In the genomic region with DNA sequence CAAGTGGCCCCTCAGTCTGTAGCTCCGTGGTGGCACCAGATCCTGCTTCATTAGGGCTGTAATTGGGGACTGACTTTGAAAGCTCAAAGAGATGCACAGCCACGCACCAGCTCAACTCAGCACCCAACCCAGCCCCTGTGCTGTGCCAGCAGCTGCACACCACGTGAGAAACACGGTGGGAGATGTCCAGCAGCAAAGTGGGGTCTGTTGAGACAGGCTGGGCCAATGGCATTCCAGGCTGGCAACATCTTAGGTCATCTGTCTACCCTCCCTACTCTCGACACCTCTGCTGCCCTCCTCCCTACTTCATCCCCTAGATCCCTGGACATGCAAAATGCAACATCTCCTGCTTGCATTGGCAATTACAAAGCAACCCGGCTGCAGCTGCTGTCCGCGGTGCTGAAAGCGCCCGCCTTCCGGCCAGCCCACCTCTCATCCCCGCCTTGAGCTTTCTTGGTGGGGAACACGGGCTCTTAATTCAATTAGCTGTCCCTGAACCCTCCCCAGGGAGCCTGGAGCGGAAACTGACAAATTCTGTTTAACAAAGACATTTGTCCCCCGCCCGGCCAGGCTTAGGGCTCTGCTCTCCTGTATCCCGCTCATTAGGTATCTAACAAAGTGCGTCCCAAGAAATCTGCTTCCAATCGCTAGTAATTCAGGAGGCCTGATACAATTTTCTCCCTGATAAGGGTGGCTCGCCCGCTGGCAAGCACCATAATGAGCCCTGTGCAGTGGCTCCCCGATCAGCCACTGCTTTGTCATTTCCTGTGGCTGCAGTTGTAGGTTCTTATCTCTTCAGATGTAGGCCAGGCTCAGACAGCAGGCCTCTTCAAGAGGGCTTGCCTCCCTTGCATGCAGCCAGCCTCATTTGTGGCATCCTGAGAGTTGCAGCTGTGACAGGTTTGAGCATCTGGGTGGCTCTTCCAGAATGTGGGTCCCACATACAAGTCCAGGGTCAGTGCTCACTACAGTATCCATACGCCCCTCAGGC, we compare ENCODE assay signal across 11 mouse cellular contexts. TPM values are rescaled to one million over a fixed set of nuclear protein-coding genes. Genes with fewer than 3 reads are reported as not detected.
DNase-seq lines count a peak whose midpoint lies in the region; ATAC-seq lines count a peak whose summit lies in the region.
"Had no signal": no experiment of that assay in that cellular context is flagged by ENCODE, and none has a peak within 500 bp of the region (broad histone marks: within the 10 kb centered on the region; RNA-seq: fewer than 3 reads in every experiment).

No protein-coding gene starts in this region.

- no peak for ATAC-seq in CD4-positive, CD25-positive, alpha-beta regulatory T cell, adult 4 months

- H3K36me3 ChIP-seq in hindbrain, embryonic 10.5 days, result no peaks in the 10 kb centered on the region
- H3K36me3 ChIP-seq: lung, embryonic 15.5 days had no signal

- H3K9me3 ChIP-seq in hindbrain, embryonic 10.5 days, result no peaks in the 10 kb centered on the region
- H3K9me3 ChIP-seq: lung, embryonic 15.5 days had no signal

- WGBS in hindbrain, embryonic 10.5 days, result 8% methylated on average over 23 of the region's 23 CpGs

- H3K27me3 ChIP-seq in hindbrain, embryonic 10.5 days (ENCODE audit: insufficient read depth, poor library complexity, severe bottlenecking), result peaks cover 23% of the 10 kb centered on the region

- peak; percentile 36 for DNase-seq in CD4-positive, CD25-positive, alpha-beta regulatory T cell, adult 2 months (ENCODE audit: low read depth, low spot score)
- peak; percentile 61 for DNase-seq in urinary bladder, postnatal 14 days (ENCODE audit: low spot score)
- DNase-seq in urinary bladder, adult 2 months (ENCODE audit: low spot score), result no peak
- peak; percentile 83 for DNase-seq in hindbrain, embryonic 10.5 days (ENCODE audit: low spot score)
- peak; percentile 70 for DNase-seq in lung, postnatal 14 days
- DNase-seq in retina, postnatal 1 day, result peak; percentile 83
- no peak for DNase-seq in left cerebral cortex, adult 18-20 months (ENCODE audit: low spot score in 2 of 2)

- peak overlapping the region; percentile 62 for H3K27ac ChIP-seq in hindbrain, embryonic 10.5 days
- H3K27ac ChIP-seq: lung, embryonic 15.5 days had no signal

- no peak overlapping the region for H3K4me3 ChIP-seq in hindbrain, embryonic 10.5 days
- H3K4me3 ChIP-seq: erythroblast, embryonic 14.5 days; lung, embryonic 15.5 days had no signal

- H3K4me1 ChIP-seq in hindbrain, embryonic 10.5 days (replicated peaks), result peaks cover 47% of the 10 kb centered on the region
- H3K4me1 ChIP-seq: lung, embryonic 15.5 days had no signal

RNA-seq across cellular contexts. Expression of a gene that starts 2.6 kb away (rescaled TPM):
- 1 to 10 TPM; 3.8 to 7.2 TPM for polyA plus RNA-seq in CD4-positive, CD25-positive, alpha-beta regulatory T cell, adult 4 months (2017; shearing (Covaris generic))
- polyA plus RNA-seq in urinary bladder, adult 2 months (2012; rRNA removed), result 0.50 and 0.63 TPM in 2 replicates
- 11.2 and 15.8 TPM in 2 replicates for polyA plus RNA-seq in hindbrain, embryonic 10.5 days (2016; fragmentation: Nextera tagmentation; extraction: Ambion mirVana)
- total RNA-seq in left cerebral cortex, adult 18-20 months (2021), result 10 to 100 TPM in 1 of 2 experiments, 1 to 10 TPM in 1; 7.8 to 10.3 TPM
- polyA plus RNA-seq: erythroblast, embryonic 14.5 days had no signal

RNA-seq across cellular contexts. Expression of a gene that starts 54.8 kb away (rescaled TPM):
- polyA plus RNA-seq in CD4-positive, CD25-positive, alpha-beta regulatory T cell, adult 4 months (2017; shearing (Covaris generic)), result not detected
- polyA plus RNA-seq in urinary bladder, adult 2 months (2012; rRNA removed), result 0.36 and 0.37 TPM in 2 replicates
- not detected in 2 replicates for polyA plus RNA-seq in hindbrain, embryonic 10.5 days (2016; fragmentation: Nextera tagmentation; extraction: Ambion mirVana)
- total RNA-seq in left cerebral cortex, adult 18-20 months (2021), result 1 to 10 TPM; 1.8 to 2.7 TPM

RNA-seq across cellular contexts. Expression of a gene that starts 57.7 kb away (rescaled TPM):
- not detected for polyA plus RNA-seq in CD4-positive, CD25-positive, alpha-beta regulatory T cell, adult 4 months (2017; shearing (Covaris generic))
- polyA plus RNA-seq in urinary bladder, adult 2 months (2012; rRNA removed), result 0.06 and 0.09 TPM in 2 replicates
- 0.90 and 0.99 TPM in 2 replicates for polyA plus RNA-seq in hindbrain, embryonic 10.5 days (2016; fragmentation: Nextera tagmentation; extraction: Ambion mirVana)
- total RNA-seq in left cerebral cortex, adult 18-20 months (2021), result 1 to 10 TPM in 1 of 2 experiments, under 1 TPM in 1; 0.67 to 1.2 TPM
- polyA plus RNA-seq: C2C12; erythroblast, embryonic 14.5 days had no signal

Comparison
In these comparisons a context has a peak if more than half of its experiments do, and no peak if none do; other contexts are left out.
1. DNase-seq: peak in CD4-positive, CD25-positive, alpha-beta regulatory T cell, adult 2 months (single experiment), urinary bladder, postnatal 14 days (single experiment), hindbrain, embryonic 10.5 days (single experiment), lung, postnatal 14 days (single experiment) and retina, postnatal 1 day (single experiment); none in urinary bladder, adult 2 months (single experiment) and left cerebral cortex, adult 18-20 months (0 of 2).